Mouse (Mus musculus) midbrain, embryonic 13.5 days (tissue): ENCODE measurements around the gene Cobl. TPM values are rescaled to one million over a fixed set of nuclear protein-coding genes. Genes with fewer than 3 reads are reported as not detected.
A peak's percentile ranks its signal among the peaks of the same experiment; 100 is the strongest.

ENCODE experiments used
- ATAC-seq: fragments of 200-750 bp; cut with Nextera tagmentation; 2 replicates; pipeline ENCODE4 v1.8.0; 2017; ENCODE audit warnings: mild to moderate bottlenecking, moderate TSS enrichment, moderate library complexity
- H3K27ac ChIP-seq: fragments of 300-500 bp; sonication (generic); 2 replicates; pipeline ENCODE4 v1.5.1; 2015; ENCODE audit warnings: inconsistent platforms, mild to moderate bottlenecking, moderate library complexity
- H3K27me3 ChIP-seq: fragments of 300-500 bp; sonication (generic); 2 replicates; pipeline ENCODE4 v1.6.1; 2015; ENCODE audit warnings: mild to moderate bottlenecking, inconsistent platforms
- H3K36me3 ChIP-seq: fragments of 300-500 bp; sonication (generic); 2 replicates; pipeline ENCODE4 v1.6.1; 2015; ENCODE audit warnings: mild to moderate bottlenecking, inconsistent platforms
- H3K4me1 ChIP-seq: fragments of 300-500 bp; sonication (generic); replicated peaks from 2 replicates; pipeline ENCODE4 v1.6.1; 2015; ENCODE audit warnings: inconsistent platforms
- H3K4me2 ChIP-seq: fragments of 300-500 bp; sonication (generic); replicated peaks from 2 replicates; pipeline ENCODE4 v1.6.1; 2015; ENCODE audit warnings: moderate library complexity, mild to moderate bottlenecking, inconsistent platforms
- H3K4me3 ChIP-seq: fragments of 300-500 bp; sonication (generic); replicated peaks from 2 replicates; pipeline ENCODE4 v1.5.1; 2015; ENCODE audit warnings: mild to moderate bottlenecking, inconsistent platforms
- H3K9ac ChIP-seq: fragments of 300-500 bp; sonication (generic); replicated peaks from 2 replicates; pipeline ENCODE4 v1.6.1; 2015; ENCODE audit warnings: mild to moderate bottlenecking, inconsistent platforms
- H3K9me3 ChIP-seq: fragments of 300-500 bp; sonication (generic); 2 replicates; pipeline ENCODE4 v1.6.1; 2016; ENCODE audit warnings: mild to moderate bottlenecking, inconsistent platforms
- WGBS: fragments of 180-500 bp; shearing (Covaris S2); methylation state at CpG from one replicate; pipeline ENCODE4 v1.1.7; 2015; 5-methylcytosine and 5-hydroxymethylcytosine counted together
- polyA plus RNA-seq: library from polyadenylated mRNA; unstranded; fragments of >200 nt; fragmentation: Nextera tagmentation; extraction: Ambion mirVana; gene quantifications from 2 replicates; pipeline ENCODE4 v1.2.1, GENCODE M21; 2015

Gene Cobl
- polyA plus RNA-seq, 1 experiment from 2014 or later, result 6.8 TPM

DNA sequence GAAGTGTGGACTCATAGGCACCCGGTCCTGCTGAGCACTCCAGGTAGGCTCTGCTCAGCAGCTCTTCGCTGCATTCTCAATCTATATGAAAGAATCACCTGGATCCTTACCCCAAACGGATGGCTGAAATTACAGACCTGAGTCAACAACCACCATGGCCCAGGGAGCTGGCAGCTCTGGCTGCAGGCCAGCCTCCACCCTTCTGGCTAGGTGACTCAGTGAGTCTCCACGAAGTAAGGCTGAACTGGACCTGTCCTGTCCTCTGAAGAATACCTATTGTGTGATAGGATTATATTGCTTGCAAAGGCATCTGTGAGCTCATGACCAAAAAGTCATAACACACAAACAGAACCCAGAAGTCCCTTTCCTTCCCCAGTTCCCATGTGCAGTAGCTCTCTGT is 22.5 kb downstream of the Cobl start:
- ATAC-seq, result no peak
- H3K36me3 ChIP-seq, result no peaks in the 10 kb centered on the region
- H3K4me2 ChIP-seq, result no peak overlapping the region
- no peaks in the 10 kb centered on the region for H3K27me3 ChIP-seq
- H3K4me1 ChIP-seq, result no peaks in the 10 kb centered on the region
- H3K9me3 ChIP-seq, result no peaks in the 10 kb centered on the region
- no peak overlapping the region for H3K4me3 ChIP-seq
- no peak overlapping the region for H3K9ac ChIP-seq
- whole genome bisulfite sequencing, result 96% methylated on average over 4 of the region's 4 CpGs
- no peak overlapping the region for H3K27ac ChIP-seq

DNA sequence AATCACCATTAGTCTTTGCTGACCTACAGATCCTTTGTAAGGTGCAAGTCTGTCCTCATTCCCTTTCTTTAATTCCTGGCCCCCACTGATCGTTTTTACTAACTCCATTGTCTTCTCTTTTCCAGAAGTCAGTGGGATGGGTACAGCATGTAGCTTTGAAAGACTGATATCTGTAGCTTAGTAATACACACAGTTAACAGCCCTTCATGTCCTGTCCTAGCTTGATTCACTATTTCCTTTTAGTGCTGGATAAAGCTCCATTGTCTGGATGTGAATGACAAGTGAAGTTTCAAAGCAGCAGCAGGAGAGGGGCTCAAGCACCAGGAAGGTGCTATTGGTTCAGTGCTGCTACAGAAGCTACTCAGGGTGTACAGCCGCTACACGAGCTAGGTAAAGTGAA is 28.9 kb downstream of the Cobl start:
- no peak overlapping the region for H3K9ac ChIP-seq
- H3K36me3 ChIP-seq, result no peaks in the 10 kb centered on the region
- H3K4me1 ChIP-seq, result peaks cover 6% of the 10 kb centered on the region; the same call in 1 of the 2 replicates
- no peak for ATAC-seq
- no peaks in the 10 kb centered on the region for H3K9me3 ChIP-seq
- 51% methylated on average over 3 of the region's 3 CpGs for WGBS
- no peak overlapping the region for H3K4me2 ChIP-seq
- H3K27me3 ChIP-seq, result no peaks in the 10 kb centered on the region
- H3K4me3 ChIP-seq, result no peak overlapping the region
- no peak overlapping the region for H3K27ac ChIP-seq

DNA sequence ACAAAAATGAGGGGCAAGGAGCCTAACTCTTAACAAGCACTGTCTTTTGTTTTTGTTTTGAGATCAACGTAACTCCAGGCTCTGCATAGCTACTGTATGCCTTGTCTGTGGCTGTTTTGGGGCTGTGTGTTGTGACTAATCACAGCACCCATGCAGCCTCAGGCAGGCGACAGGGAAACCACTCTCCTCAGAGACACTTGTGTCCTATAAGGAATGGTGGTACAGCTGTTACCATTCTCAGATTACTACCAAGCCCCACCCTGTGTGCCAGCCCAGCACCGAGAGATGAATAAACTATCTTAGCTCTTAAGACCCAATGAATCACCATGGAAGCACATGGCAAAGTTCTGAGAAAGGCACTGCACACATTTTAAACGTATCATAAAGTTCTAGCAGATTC is 29.7 kb downstream of the Cobl start:
- Histone ChIP-seq H3K36me3 (no peaks in the 10 kb centered on the region), H3K9me3 (no peaks in the 10 kb centered on the region), H3K4me3 (no peak overlapping the region), H3K9ac (no peak overlapping the region), H3K4me1 (peaks cover 12% of the 10 kb centered on the region; the same call in 1 of the 2 replicates), H3K4me2 (no peak overlapping the region), H3K27me3 (no peaks in the 10 kb centered on the region), H3K27ac (no peak overlapping the region)
- no peak for ATAC-seq
- WGBS, result 67% methylated on average over 4 of the region's 4 CpGs

DNA sequence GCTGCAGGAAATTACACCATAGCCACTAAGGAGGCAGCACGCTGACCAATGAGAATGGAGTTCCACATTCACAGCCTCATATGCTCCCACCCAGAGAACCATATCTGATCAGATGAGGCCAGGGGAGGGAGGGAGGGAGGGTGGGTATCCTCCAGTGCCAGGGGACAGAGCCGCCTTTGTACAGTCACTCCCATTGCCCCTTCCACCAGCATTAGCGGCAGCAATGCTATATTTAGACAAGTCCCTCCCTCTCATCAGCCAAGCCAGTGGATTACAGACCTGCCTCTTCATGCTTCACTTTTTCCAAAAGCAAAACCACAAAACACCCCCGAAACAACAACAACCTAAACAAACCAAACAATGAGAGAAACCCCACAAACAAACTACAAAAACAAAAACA is 30.2 kb downstream of the Cobl start:
- peak; percentile 66 for ATAC-seq
- Histone ChIP-seq H3K27ac (no peak overlapping the region), H3K9me3 (no peaks in the 10 kb centered on the region), H3K4me1 (peaks cover 14% of the 10 kb centered on the region; the same call in 1 of the 2 replicates), H3K4me2 (no peak overlapping the region), H3K4me3 (no peak overlapping the region), H3K27me3 (no peaks in the 10 kb centered on the region), H3K9ac (no peak overlapping the region), H3K36me3 (no peaks in the 10 kb centered on the region)
- 70% methylated on average over 4 of the region's 4 CpGs for WGBS

DNA sequence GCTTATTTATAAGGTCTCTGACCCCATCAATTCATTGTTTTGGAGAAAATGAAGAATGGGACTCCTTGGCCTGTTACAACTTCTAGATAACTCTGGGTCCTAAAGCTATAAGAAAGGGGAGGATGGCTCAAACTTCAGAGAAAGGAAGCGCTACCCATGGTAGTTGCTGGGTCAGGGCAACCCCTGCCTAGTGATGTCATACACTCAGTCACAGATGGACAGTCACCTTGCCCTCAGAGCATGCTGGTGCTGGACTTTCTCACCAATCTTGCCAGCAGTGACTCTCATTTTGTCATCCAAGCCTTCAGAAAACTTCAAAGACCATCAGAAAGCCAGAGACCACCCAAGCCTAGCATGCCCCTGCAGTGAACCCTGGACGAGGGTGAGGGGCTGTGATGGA is 32.8 kb downstream of the Cobl start:
- Histone ChIP-seq H3K4me3 (no peak overlapping the region), H3K27ac (no peak overlapping the region), H3K36me3 (no peaks in the 10 kb centered on the region), H3K4me1 (peaks cover 14% of the 10 kb centered on the region; the same call in 1 of the 2 replicates), H3K4me2 (no peak overlapping the region), H3K27me3 (no peaks in the 10 kb centered on the region), H3K9ac (no peak overlapping the region), H3K9me3 (no peaks in the 10 kb centered on the region)
- no peak for ATAC-seq
- 80% methylated on average over 2 of the region's 2 CpGs for WGBS

DNA sequence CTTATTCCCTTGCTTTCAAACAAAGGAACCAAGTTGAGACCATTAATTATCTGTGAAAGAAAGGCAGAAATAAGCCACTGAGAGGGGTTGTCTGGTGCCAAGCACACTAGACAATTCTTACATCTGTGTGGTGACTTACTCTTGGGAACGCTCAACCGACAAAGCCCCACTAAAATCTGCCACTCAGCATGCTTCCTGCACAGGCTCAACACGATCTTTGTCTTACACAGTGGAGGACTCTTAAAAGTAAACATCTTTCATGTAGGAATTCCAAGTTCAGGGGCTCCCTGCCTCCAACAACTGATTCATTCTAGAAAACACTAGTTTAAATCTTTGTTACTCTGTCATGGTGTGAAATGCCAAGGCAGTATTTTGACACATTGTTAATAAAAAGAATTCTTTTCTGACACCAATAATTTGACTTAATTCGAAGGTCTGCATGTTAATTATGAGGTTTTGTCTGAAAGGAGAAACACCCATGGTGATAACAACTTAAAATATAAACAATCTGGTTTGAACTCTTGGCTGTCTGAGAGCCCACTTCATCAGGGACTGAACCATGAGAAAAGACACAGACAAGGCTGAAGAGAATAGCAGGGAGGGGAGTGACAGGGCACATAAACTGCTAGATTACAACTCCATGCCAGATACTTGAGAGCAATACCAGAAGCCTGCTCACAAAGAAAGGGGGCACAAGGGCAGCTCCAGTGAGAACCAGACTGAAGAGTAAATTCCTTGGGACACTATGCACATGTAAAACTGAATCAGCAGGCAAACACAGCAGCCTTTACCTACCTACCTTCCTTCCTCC is 34.3 kb downstream of the Cobl start:
- ATAC-seq, result peak; percentile 57
- WGBS, result 30% methylated on average over 4 of the region's 4 CpGs
- Histone ChIP-seq H3K27me3 (0 out of 2 replicates have a peak, but pooled peaks cover 3% of the 10 kb centered on the region), H3K27ac (no peak overlapping the region), H3K36me3 (no peaks in the 10 kb centered on the region), H3K4me3 (no peak overlapping the region), H3K9ac (no peak overlapping the region), H3K4me1 (peaks cover 14% of the 10 kb centered on the region; the same call in 1 of the 2 replicates), H3K4me2 (no peak overlapping the region), H3K9me3 (no peaks in the 10 kb centered on the region)

DNA sequence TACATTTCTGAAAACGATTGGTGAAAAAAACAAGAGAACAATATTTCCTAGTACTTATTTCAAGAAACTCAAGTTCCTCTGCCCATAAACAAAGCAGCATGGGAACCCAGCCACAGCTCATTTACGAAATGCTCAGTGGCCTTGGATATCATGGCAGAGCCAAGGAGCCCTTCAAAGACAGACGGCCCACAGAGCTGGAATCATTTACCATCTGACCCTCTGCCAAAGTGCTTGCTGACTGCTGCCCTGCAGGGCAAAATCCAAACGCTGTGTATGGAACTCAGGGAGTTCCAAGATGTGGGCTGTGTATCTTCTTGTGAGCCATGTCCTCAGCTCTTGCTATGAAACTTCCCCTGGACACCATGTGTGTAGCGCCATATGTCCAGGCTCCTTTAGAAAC is 38.0 kb downstream of the Cobl start:
- H3K27me3 ChIP-seq, result 0 out of 2 replicates have a peak, but pooled peaks cover 3% of the 10 kb centered on the region
- no peaks in the 10 kb centered on the region for H3K36me3 ChIP-seq
- no peak overlapping the region for H3K9ac ChIP-seq
- no peak overlapping the region for H3K4me2 ChIP-seq
- H3K4me1 ChIP-seq, result 0 out of 2 replicates have a peak, but pooled peaks cover 11% of the 10 kb centered on the region
- no peak overlapping the region for H3K4me3 ChIP-seq
- no peak overlapping the region for H3K27ac ChIP-seq
- H3K9me3 ChIP-seq, result no peaks in the 10 kb centered on the region
- 88% methylated on average over 5 of the region's 5 CpGs for WGBS
- ATAC-seq, result no peak

DNA sequence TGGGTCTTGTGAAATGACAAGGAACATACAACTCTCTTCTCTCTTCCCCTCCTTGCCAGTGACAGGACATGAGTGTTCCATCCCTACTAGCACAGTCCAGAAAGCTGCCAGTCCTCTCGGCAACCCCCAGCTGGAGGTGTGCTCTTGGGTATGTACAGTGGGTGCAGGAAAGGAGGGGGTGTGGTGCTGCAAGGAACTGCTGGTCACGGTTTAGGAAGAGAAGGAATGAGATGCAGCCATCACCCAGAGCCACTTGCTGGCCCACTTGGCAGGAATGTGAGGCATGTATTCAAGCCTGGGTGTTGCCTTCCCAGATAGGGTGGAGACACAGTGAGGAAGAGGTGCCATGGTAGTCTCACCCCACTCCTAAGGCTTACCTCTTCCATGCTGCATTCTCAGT is 40.6 kb downstream of the Cobl start:
- ATAC-seq, result no peak

DNA sequence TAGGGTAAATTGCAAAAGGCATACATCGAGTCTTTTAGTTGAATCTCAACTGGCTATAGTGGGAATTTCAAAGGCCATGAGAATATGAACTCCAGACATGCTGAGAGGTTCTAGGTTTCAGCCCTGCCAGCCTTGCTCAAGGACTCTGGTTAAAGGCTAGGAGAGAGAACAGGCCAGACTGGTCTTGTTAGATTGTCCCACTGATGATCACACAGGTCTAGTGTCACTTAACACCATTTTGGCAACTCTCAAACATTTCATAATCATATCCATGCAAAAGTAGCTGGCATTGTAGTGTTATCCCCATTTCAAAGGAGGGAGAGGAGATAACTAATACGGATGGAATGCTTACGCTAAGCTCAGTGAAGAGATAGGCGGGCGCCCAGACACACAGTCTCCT is 43.6 kb downstream of the Cobl start:
- Histone ChIP-seq H3K4me3 (no peak overlapping the region), H3K27me3 (0 out of 2 replicates have a peak, but pooled peaks cover 3% of the 10 kb centered on the region), H3K4me2 (no peak overlapping the region), H3K9ac (no peak overlapping the region), H3K27ac (no peak overlapping the region), H3K36me3 (no peaks in the 10 kb centered on the region), H3K4me1 (peaks cover 6% of the 10 kb centered on the region; the same call in 1 of the 2 replicates), H3K9me3 (no peaks in the 10 kb centered on the region)
- 92% methylated on average over 5 of the region's 5 CpGs for WGBS
- no peak for ATAC-seq

More for the DNA sequence above, 40.6 kb downstream of the Cobl start:
- H3K36me3 ChIP-seq, result no peaks in the 10 kb centered on the region
- no peaks in the 10 kb centered on the region for H3K9me3 ChIP-seq
- H3K4me2 ChIP-seq, result no peak overlapping the region
- H3K4me3 ChIP-seq, result no peak overlapping the region
- H3K4me1 ChIP-seq, result 0 out of 2 replicates have a peak, but pooled peaks cover 3% of the 10 kb centered on the region
- 0 out of 2 replicates have a peak, but pooled peaks cover 3% of the 10 kb centered on the region for H3K27me3 ChIP-seq
- H3K27ac ChIP-seq, result no peak overlapping the region
- no peak overlapping the region for H3K9ac ChIP-seq
- WGBS, result 86% methylated on average over 2 of the region's 2 CpGs

DNA sequence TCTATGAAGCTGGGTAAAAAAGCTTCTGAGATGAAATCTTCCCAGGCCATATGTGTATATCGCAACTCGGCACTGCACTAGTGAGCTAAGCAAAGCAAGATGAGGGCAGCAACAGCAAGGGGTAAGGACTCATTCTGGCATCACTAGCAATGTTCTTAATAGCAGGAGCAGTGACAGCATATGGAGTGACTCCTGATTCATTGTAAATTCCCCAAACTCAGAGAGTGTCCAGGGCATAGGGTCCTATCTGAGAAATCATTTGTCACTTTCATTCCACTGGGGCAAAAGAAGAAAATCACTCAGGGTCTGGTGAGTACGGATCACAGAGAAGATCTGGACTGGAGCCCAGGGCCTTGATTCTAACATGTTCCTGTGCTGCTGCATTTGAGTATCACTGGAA is 44.6 kb downstream of the Cobl start:
- no peaks in the 10 kb centered on the region for H3K27me3 ChIP-seq
- H3K4me2 ChIP-seq, result no peak overlapping the region
- no peak for ATAC-seq
- no peaks in the 10 kb centered on the region for H3K36me3 ChIP-seq
- WGBS, result 96% methylated on average over 3 of the region's 3 CpGs
- no peaks in the 10 kb centered on the region for H3K9me3 ChIP-seq
- H3K4me3 ChIP-seq, result no peak overlapping the region
- H3K27ac ChIP-seq, result no peak overlapping the region
- peaks cover 10% of the 10 kb centered on the region for H3K4me1 ChIP-seq
- no peak overlapping the region for H3K9ac ChIP-seq

DNA sequence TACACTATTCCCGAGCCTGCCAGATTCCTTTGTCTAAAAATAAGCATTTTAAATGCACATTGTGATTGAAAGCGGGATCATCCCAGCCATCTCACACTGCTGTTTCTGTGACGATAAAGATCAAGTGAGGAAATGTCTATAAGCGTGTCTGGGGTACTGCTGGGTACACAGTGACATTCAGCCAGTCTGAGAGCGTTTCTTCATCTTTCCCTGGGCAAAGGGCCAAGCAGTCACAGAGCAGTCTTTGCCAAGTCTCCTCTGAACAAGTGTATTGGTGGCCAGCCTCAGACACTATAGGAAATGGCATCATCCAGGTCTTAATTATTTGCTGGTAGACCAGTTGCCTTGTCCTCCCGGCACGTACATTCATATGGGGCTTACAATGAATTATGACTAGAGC is 47.9 kb downstream of the Cobl start:
- Histone ChIP-seq H3K4me1 (peaks cover 9% of the 10 kb centered on the region), H3K4me3 (no peak overlapping the region), H3K36me3 (no peaks in the 10 kb centered on the region), H3K9ac (no peak overlapping the region), H3K4me2 (no peak overlapping the region), H3K9me3 (no peaks in the 10 kb centered on the region), H3K27me3 (no peaks in the 10 kb centered on the region), H3K27ac (no peak overlapping the region)
- ATAC-seq, result peak; percentile 69
- 61% methylated on average over 7 of the region's 7 CpGs for WGBS

DNA sequence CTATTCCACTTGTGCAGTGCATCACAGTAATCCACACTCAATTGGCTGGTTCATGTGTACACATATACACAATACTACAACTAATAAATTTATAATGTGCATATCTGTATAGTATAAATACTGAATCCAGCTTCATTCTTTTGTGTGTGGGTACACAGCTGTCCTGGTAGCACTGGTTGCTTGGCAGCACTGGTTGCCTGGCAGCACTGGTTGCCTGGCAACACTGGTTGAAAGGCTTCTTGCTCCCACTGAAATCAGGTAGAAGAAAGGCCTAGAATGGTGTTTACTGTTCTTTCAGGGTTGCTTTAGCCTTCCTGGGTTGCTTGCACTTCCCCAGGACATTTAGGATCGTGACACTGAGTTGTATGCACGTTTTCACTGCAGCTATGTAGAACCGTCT is 49.4 kb downstream of the Cobl start:
- H3K4me2 ChIP-seq, result no peak overlapping the region
- ATAC-seq, result peak; percentile 97
- H3K36me3 ChIP-seq, result no peaks in the 10 kb centered on the region
- peak overlapping the region; percentile 45 for H3K27ac ChIP-seq
- no peaks in the 10 kb centered on the region for H3K27me3 ChIP-seq
- H3K4me1 ChIP-seq, result peaks cover 9% of the 10 kb centered on the region
- H3K4me3 ChIP-seq, result no peak overlapping the region
- H3K9ac ChIP-seq, result no peak overlapping the region
- 5% methylated on average over 3 of the region's 3 CpGs for WGBS
- no peaks in the 10 kb centered on the region for H3K9me3 ChIP-seq
